Mouse (Mus musculus) embryo, embryonic 10 days (tissue): ENCODE measurements around the gene Prtn3.

Source experiments
- DNase-seq: peaks from one replicate; pipeline ENCODE4 v3.0.0-alpha.2; 2015; ENCODE audit warnings: low spot score

Gene Prtn3

GRCm38 (mm10) chr10:79874290-79874862, at the start of gene Prtn3, which contains the start of gene Plppr3:
TSS of gene Prtn3 (plus strand) at chr10:79874476.
TSS of gene Plppr3 (minus strand) at chr10:79874634.
- peak; percentile 72 for DNase-seq

DNA sequence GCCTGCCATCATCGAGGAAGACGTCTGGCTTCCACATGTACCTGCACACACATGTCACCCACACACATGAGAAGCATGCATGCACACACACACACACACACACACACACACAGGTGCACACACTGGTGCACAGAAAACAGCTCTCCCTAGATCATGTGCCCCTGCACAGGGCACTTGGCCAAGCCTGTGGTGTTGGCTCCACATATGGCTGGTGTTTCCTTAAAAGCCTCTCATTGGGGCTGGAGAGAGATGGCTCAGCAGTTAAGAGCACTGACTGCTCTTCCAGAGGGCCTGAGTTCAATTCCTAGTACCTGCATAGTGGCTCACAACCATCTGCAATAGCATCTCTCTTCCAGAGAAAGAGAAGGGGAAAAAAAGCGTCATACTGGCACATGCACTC, 42.7 kb upstream of the Prtn3 start:
- DNase-seq: no peak

GRCm38 (mm10) chr10:79832026-79832785, 42.1 kb upstream of the Prtn3 start:
- DNase-seq: no peak

DNA sequence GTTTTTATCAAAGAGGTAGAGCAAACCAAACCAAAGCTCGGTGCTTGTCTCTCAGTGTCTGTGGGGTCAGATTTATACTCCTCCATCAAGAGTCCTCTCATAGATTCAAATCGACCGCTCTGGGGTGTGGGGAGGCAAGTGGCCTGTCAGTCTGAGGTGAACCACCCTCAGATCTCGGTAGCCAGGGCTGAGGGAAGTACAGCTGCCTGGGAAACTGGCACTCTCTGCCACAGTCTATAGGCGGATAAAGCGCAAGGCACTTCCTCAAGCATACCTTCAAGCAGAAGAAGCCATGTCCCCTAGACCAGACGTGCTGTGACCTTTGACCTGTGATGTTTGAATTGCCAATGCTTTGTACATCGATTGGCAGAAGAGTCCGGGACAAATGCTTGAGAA, 41.5 kb upstream of the Prtn3 start:
- no peak for DNase-seq

- peak; percentile 88 for DNase-seq
These were observed 39.4 kb upstream of the Prtn3 start for GRCm38 (mm10) chr10:79834769-79835398.

- no peak for DNase-seq
These were observed 37.4 kb upstream of the Prtn3 start for GRCm38 (mm10) chr10:79836918-79837317.

DNA sequence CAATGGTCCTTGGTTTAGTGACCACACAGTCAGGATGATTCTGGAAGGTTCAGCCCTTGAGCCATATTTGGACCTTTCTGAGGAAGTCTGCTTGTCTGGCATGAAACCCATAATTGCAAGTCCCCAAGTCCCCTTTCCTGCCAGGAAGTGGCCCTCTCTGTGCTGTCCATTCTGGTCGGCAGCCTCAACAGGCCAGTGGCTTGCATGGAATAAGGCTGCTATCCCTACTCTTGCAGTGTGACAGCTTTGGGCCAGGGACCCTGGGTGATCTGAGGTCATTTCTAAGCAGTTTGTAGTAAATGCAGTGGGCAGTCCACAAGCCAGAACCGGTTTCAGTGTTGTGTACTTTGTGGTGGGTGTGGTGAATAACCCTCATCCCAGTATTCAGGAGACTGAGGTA, 36.1 kb upstream of the Prtn3 start:
- DNase-seq: no peak

- DNase-seq: no peak
These were observed 34.2 kb upstream of the Prtn3 start for GRCm38 (mm10) chr10:79840091-79840490.

DNA sequence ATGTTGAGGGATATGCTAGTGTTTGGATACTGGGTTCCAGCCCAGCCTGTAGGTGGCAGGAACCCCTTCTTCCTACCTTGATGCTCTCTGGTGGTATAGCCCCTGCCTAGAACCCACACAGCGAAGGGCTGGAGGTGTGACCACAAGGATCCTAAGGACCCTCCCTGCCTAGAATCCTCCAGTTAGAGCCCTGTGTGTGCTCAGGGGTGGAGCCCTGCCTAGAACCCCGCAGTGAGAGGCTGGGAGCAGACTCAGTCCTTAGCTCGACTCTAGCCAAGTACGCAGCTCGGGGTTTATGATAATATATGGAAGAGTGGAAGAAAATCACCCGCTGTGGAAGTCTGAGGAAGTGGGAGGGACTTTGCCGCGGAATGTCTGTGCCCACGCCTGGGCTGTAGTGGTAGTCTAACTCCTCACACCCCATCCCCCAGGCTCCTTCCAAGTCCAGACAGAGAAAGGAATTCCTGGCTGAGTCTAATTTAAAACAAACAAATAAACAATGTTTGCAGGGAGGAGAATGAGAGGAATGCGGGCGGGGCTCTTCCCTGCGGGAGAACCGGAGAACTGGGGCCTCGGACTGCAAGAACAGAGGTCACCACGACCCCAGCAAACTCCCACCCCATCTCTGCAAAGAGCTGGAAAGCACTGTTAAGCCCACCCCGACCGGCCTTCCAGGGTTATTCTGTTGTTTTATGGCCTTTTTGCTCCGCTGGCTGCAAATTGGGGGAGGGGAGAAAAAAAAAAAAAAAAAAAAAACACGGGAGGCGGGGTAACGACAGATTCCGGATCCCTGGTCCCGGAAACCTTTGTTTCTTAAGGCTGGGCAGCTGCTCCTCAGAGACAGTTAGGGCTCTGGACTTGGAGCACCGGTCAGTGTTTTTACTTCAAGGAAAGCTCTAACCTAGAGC, 33.4 kb upstream of the Prtn3 start:
- DNase-seq: peak; percentile 84

- DNase-seq: no peak
These were observed 32.0 kb upstream of the Prtn3 start for GRCm38 (mm10) chr10:79842322-79842721.

GRCm38 (mm10) chr10:79843476-79843875, 30.8 kb upstream of the Prtn3 start:
- no peak for DNase-seq

- no peak for DNase-seq
These were observed 27.7 kb upstream of the Prtn3 start for GRCm38 (mm10) chr10:79846553-79846952.

DNA sequence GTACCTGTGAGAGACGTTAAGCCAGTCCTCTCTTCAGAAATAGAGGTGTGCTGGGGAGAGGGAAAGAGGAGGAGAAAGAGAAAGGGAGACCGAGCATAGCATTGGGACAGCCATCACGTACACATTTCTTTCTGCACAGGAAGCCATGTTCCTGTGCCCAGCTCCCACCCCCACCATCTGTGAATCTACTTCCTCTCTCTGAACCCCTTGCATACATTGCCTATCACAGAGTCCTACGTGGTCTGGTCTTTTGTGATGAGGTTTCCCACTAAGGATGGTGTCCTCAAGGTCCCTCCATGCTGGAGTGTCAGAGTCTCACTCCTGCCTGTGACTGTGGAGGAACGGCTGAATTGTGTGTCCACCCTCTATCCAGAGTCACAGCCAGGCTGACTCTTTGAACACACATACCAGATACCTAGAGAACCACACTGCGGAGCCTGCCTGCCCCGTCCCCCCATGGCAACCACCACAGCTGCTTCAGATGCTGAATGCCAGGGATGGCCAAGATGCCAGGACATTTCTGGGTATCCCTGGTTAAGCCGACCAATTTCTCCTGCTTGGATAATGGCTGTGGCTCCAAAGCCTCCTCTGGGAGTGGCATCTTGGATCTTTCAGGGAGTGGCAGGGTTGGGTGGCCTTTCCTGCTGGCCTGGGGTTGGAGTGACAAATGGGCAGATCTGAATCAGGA, 24.2 kb upstream of the Prtn3 start:
- DNase-seq: no peak

DNA sequence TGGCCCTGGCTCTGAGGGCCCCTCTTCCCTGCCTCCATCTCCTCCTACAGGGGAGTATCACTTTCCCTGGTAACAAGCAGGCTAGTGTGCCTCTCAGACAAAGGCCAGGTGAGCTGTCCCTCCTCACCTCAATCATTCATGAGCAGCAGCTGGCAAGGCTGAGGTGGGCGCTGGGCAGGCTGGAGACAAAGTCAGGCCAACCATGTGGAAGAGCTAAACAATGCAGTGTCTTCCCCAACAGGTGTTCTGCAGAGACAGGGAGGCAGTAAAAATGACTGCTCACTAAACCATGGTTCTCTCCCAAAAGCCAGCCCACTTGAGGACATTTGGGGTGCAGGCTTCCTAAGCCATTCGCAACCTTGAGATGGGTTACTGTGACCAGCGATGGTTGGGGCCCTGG, 22.6 kb upstream of the Prtn3 start:
- DNase-seq: no peak

DNA sequence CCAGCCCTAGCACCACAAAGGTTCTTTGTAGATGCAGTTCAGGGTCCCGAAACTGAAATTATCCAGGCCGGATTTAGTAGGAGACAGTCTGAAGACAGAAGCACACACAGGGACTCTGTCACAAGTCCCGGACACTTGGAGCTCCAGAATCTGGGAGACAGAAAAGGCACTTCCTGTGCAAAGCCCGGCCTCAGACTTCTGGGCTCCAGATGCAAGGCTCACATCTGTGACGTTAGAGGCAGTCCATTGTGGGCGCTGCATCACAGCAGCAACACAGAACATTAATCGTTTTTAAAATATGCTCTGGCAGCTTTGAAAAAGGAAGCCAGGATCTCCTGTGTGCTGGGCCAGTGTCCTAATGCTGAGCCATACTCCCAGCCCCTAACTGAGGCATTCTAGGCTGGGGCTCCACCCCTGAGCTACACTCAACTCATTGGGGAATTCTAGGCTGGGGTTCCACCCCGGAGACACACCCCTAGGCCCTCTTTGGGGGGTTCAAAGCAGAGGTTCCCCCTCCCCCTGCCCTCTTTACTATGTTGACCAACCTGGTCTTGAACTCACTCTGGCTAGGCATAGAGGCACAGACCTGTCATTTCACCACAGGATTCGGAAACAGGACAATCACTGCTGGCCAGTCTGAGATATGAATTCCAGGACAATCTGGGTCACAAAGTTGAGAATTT, 22.0 kb upstream of the Prtn3 start:
- DNase-seq: no peak

DNA sequence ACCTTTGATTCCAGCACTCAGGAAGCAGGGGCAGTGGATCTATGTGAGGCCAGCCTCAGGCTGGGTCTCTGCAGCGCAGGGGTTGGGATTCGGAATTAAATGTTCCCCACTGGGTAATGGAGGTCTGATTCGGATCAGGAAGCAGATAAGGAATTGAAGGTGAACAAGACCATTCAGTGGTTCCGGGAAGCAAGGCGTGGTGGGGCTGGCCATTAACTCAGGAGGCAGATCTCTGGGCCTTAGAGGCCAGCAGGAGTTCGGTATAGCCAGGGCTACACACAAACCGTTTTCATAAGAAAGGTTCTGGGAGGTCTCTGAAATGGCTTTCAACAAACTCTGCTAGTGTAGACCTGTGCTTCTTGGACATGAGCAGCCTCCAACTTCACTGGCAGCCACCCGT, 21.4 kb upstream of the Prtn3 start:
- no peak for DNase-seq

GRCm38 (mm10) chr10:79853392-79853791, 20.9 kb upstream of the Prtn3 start:
- DNase-seq: peak; percentile 81

DNA sequence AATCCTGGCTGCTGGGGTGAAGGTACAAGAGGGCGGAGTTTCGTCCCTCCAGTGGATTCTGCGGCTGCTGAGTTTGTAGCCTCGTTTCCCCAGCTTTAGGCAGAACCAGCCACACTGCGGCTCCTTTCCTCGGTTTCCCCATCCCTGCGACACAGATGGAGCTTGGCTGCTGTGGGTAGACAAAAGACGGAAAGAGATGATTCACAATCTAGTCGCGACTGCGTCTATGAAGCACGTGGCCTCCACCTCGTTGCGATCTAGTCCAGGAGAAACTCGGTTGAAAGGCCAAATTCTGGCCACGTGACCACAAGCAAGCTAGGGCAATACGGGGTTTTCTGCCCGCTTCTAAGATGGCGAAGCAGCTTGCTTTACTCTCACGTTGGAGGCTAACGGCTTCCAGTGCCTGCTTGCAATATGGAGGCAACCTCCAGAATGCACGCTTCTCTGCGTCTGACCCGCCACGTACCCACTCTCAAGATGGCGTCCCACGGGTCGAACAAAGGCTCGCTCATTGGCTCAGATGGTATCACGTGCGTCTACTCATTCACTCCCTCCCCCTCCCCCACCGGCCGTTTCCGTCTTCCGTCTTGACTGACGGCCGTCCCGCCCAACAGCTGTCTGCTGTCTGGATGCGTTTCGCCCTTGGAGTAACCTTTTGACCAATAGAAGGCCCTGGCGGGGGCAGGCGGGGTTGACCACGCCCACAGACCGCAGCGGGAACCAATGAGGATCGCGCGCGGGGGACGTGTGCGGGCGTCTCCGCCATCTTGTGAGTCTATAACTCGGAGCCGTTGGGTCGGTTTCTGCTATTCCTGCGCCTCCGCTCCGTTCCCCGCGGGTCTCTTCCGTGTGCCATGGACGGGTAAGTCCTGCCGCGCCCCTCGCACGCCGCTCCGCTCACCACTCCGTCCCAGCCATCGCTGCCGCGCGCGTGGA, 20.1 kb upstream of the Prtn3 start, which contains the start of gene Ptbp1:
Gene Ptbp1 (plus strand): TSS at position 568 of the 936 bp plus-strand sequence.
- peak; percentile 100 for DNase-seq

GRCm38 (mm10) chr10:79854801-79855541, 19.3 kb upstream of the Prtn3 start:
- DNase-seq: peak; percentile 83
